Mouse (Mus musculus) intestine, embryonic 14.5 days (tissue): Measurements from ENCODE around the gene Lig3. TPM values are rescaled to one million over a fixed set of nuclear protein-coding genes. Genes with fewer than 3 reads are reported as not detected.

Source experiments
- ATAC-seq: fragments of 200-750 bp; cut with Nextera tagmentation; replicated peaks from 2 replicates; pipeline ENCODE4 v1.8.0; 2017; ENCODE audit warnings: low read depth, moderate number of reproducible peaks, moderate TSS enrichment, moderate library complexity; ENCODE audit not compliant: low FRiP score, low TSS enrichment
- DNase-seq: peaks from one replicate; pipeline ENCODE4 v3.0.0-alpha.2; 2018; ENCODE audit warnings: low spot score
- H3K27ac ChIP-seq: fragments of 300-500 bp; sonication (generic); 2 replicates; pipeline ENCODE4 v1.5.1; 2014; ENCODE audit warnings: low read depth, mild to moderate bottlenecking, control low read depth
- H3K27me3 ChIP-seq: fragments of 300-500 bp; sonication (generic); replicated peaks from 2 replicates; pipeline ENCODE4 v1.6.1; 2014; ENCODE audit warnings: low read length, control low read depth; ENCODE audit not compliant: control insufficient read depth, insufficient read depth
- H3K36me3 ChIP-seq: fragments of 300-500 bp; sonication (generic); 2 replicates; pipeline ENCODE4 v1.6.1; 2014; ENCODE audit warnings: low read length, control low read depth; ENCODE audit not compliant: control insufficient read depth, insufficient read depth
- H3K4me1 ChIP-seq: fragments of 300-500 bp; sonication (generic); replicated peaks from 2 replicates; pipeline ENCODE4 v1.6.1; 2014; ENCODE audit warnings: low read length, control low read depth, mixed read lengths; ENCODE audit not compliant: control insufficient read depth, insufficient read depth
- H3K4me2 ChIP-seq: fragments of 300-500 bp; sonication (generic); 2 replicates; pipeline ENCODE4 v1.6.1; 2014; ENCODE audit warnings: low read length
- H3K4me3 ChIP-seq: fragments of 300-500 bp; sonication (generic); 2 replicates; pipeline ENCODE4 v1.5.1; 2014; ENCODE audit warnings: low read depth, low read length, control low read depth, mixed read lengths
- H3K9ac ChIP-seq: fragments of 300-500 bp; sonication (generic); 2 replicates; pipeline ENCODE4 v1.6.1; 2014; ENCODE audit warnings: mild to moderate bottlenecking, low read length
- H3K9me3 ChIP-seq: fragments of 300-500 bp; sonication (generic); 2 replicates; pipeline ENCODE4 v1.6.1; 2016; ENCODE audit warnings: low read length, control low read depth; ENCODE audit not compliant: control insufficient read depth
- WGBS: fragments of 180-500 bp; shearing (Covaris S2); extraction: QIAGEN DNeasy Blood & Tissue Kit; methylation state at CpG from one replicate; pipeline ENCODE4 v1.1.7; 2014; 5-methylcytosine and 5-hydroxymethylcytosine counted together
- polyA plus RNA-seq: library from polyadenylated mRNA; unstranded; fragments of >200 nt; fragmentation: Nextera tagmentation; extraction: Ambion mirVana; gene quantifications from 2 replicates; pipeline ENCODE4 v1.2.1, GENCODE M21; 2014

Gene Lig3
- polyA plus RNA-seq, 1 experiment from 2014 or later, result 37.4 TPM

DNA sequence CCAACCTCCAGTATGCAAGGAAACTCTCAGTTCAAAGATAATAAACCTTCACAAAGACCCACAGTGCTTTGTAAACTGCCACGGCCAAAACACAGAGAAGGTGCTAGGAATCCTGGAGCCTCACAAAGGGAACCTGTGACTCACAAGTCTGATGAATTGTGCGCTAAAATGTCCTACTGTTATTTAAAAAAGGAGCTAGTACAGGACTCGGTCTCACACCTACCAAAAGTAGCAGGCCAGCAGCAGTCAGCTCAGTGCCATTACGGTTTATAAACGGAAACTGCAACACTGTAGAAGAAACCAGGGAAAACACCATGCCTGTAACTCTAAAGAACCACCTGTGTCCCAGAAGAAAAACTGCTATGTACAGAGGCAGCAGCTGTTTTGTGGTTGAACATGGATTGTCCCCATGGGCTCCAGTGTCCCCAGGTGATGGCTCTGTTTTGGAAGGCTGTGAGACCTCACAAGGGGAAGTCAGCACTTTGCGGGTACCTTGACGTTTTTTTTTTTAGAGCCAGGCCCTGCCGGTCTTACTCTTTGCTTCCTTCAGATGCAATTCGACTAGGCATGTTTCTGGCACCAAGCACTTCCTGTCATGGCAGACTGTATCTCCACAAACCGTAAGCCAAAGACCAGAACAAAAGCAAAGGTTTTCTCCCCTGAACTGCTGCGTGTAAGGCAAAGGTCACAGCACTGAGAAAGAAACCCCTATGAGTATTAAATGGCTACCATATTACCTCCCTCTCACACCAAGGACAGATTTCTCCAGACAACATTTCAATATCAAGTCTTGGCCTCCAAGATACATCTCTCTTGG lies 54.9 kb downstream of the Lig3 start:
- H3K27ac ChIP-seq, result no peak overlapping the region
- 63% methylated on average over 11 of the region's 11 CpGs for WGBS
- H3K4me1 ChIP-seq, result peaks cover 13% of the 10 kb centered on the region

DNA sequence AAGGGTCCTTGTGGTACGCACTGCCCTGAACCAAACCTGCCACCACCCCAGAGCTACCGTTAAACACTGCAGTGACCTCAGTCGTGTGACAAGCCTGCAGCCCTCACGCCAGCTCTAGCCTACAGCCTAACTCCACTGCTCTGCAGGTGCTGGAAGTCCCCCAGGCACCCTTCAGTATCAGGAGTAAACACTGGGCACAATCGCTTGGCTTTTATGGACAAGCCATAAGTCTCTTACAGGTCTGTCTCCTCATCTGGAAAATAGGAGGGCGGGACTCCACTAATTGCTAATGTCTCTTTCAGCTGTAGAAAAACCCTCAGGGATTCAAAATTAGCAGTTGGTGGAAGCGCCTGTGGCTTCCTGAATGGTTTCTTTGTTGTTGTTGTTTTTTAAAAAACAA lies 56.3 kb downstream of the Lig3 start:
- Histone ChIP-seq H3K9me3 (no peaks in the 10 kb centered on the region), H3K9ac (no peak overlapping the region), H3K27ac (no peak overlapping the region), H3K4me3 (no peak overlapping the region), H3K36me3 (no peaks in the 10 kb centered on the region), H3K4me2 (no peak overlapping the region), H3K4me1 (no peaks in the 10 kb centered on the region), H3K27me3 (no peaks in the 10 kb centered on the region)
- DNase-seq (no peak), ATAC-seq (no peak)
- 42% methylated on average over 7 of the region's 7 CpGs for WGBS

More for the DNA sequence above, 54.9 kb downstream of the Lig3 start:
- no peak overlapping the region for H3K9ac ChIP-seq
- DNase-seq (no peak), ATAC-seq (no peak)
- H3K9me3 ChIP-seq, result no peaks in the 10 kb centered on the region
- H3K36me3 ChIP-seq, result no peaks in the 10 kb centered on the region
- no peaks in the 10 kb centered on the region for H3K27me3 ChIP-seq
- no peak overlapping the region for H3K4me2 ChIP-seq
- no peak overlapping the region for H3K4me3 ChIP-seq

DNA sequence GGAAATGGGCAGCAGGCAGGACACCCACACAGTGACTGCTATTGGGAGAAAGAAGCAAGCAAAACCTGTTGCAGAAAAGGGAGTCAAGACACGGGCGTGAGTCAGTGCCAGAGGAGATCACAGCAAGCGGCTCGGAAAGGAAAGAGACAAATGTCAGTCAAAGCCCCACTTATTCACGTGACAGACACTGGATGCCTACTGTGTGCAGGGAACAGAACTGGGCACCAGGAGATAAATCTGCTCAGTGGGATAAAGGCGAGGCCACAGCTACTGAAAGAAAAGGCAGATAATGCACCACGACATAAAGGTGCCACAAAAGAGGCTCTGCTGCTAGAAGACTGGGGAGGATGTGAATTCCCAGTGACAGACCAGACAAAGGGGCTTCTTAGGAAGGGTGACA lies 56.9 kb downstream of the Lig3 start:
- WGBS, result 66% methylated on average over 7 of the region's 7 CpGs
- Histone ChIP-seq H3K27ac (no peak overlapping the region), H3K36me3 (no peaks in the 10 kb centered on the region), H3K4me2 (no peak overlapping the region), H3K4me3 (no peak overlapping the region), H3K9me3 (no peaks in the 10 kb centered on the region), H3K9ac (no peak overlapping the region), H3K27me3 (no peaks in the 10 kb centered on the region), H3K4me1 (no peaks in the 10 kb centered on the region)
- ATAC-seq, result no peak
- no peak for DNase-seq

DNA sequence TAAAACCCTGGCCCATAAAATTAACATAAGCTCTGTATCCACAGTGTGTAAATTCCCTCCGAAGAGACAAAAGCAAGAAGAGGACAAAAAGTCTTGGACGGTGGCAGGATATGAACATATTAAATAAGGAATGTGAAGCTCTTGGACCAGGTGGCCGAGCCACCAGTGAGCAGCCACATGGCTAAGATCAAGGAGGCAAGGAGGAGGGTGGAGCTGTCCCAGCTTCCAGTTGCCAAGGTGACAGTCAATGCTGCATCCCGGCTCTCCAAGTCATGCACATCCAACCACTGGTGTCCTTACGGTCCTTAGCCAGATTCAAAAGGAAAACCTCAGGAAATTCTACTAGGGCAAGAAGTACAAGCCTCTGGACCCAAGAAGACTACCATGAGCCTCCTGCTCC lies 57.6 kb downstream of the Lig3 start:
- H3K27ac ChIP-seq, result no peak overlapping the region
- WGBS, result 48% methylated on average over 5 of the region's 5 CpGs
- no peak overlapping the region for H3K4me2 ChIP-seq
- no peaks in the 10 kb centered on the region for H3K4me1 ChIP-seq
- ATAC-seq, result no peak
- H3K4me3 ChIP-seq, result no peak overlapping the region
- H3K9me3 ChIP-seq, result no peaks in the 10 kb centered on the region
- H3K36me3 ChIP-seq, result no peaks in the 10 kb centered on the region
- no peak overlapping the region for H3K9ac ChIP-seq
- H3K27me3 ChIP-seq, result no peaks in the 10 kb centered on the region
- DNase-seq, result no peak

DNA sequence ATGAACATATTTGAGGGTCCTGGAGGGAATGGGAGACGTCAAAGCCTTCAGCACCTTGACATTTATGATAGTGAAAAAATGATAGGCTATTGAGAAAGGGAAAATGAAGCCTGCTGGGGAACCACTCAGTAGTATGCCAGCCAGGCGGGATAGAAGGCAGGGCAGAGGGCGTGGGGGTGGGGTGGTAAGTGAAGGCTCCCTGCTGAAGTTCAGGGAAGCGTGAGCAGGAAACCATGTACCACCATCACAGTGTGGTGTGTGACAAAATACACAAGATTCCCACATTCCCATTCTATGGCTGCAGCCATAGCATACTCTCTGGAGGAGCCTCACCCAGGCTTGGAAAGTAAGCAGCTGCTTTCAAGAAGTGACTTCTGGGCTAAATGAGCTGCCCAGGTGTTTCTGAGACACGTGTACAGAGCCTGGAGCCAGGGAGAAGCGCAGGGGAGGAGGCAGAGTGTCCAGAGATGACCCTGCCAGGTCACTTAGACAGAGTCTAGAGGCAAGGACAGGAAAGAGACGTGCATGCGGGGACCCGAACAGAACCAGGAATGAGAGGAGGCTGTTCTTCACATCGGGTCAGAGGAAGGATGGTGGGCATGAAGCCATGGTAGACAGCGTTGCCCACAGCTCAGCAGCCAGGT lies 64.0 kb downstream of the Lig3 start:
- Histone ChIP-seq H3K4me2 (peak overlapping the region; percentile 31), H3K27ac (no peak overlapping the region)

DNA sequence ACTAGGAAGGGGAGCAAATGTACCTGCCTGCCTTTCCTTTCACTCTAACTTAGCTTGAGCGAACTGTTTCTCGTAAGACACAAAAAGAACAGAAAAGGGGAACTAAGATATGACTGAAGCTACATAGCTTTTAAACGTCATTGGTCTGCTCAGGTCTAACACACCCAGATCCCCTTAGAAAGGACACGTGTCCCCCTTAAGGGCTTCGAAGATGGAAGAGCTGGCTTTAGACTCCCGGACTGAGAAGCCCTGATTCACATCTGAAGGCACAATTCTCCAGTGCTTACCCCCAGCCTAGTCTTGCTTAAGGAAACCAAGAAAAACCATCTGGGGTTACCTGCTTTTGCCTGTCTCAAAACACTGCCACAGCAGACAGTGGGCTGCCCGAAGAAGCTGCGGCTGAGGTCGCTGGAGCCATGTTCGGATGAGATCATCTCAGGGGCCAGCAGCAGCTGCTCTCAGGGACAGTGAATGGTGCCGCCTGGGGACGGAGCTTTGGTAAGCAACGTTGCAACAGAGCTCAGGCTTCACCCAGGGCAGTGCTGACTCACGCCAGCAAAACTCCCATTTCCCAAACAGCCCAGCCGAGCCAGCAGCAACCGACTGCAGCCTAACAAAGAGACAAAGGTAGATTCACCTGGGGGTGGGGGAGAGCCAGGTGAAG lies 64.6 kb downstream of the Lig3 start:
- WGBS, result 24% methylated on average over 16 of the region's 16 CpGs
- Histone ChIP-seq H3K9me3 (no peaks in the 10 kb centered on the region), H3K36me3 (no peaks in the 10 kb centered on the region), H3K4me3 (peak overlapping the region; percentile 0; the same call in 1 of the 2 replicates), H3K4me1 (no peaks in the 10 kb centered on the region; the same call in 1 of the 2 replicates), H3K9ac (peak overlapping the region; percentile 11; the same call in 1 of the 2 replicates), H3K27me3 (no peaks in the 10 kb centered on the region), H3K27ac (no peak overlapping the region), H3K4me2 (peak overlapping the region; percentile 31)
- peak; percentile 90 for ATAC-seq
- DNase-seq, result peak; percentile 72

More for the DNA sequence above, 64.0 kb downstream of the Lig3 start:
- H3K4me3 ChIP-seq, result no peak overlapping the region
- ATAC-seq (no peak), DNase-seq (no peak)
- 68% methylated on average over 11 of the region's 11 CpGs for WGBS
- H3K9ac ChIP-seq, result 0 out of 2 replicates have a peak overlapping the region, but pooled peaks have one; percentile 11
- H3K9me3 ChIP-seq, result no peaks in the 10 kb centered on the region
- no peaks in the 10 kb centered on the region for H3K36me3 ChIP-seq
- H3K27me3 ChIP-seq, result no peaks in the 10 kb centered on the region
- no peaks in the 10 kb centered on the region; the same call in 1 of the 2 replicates for H3K4me1 ChIP-seq

DNA sequence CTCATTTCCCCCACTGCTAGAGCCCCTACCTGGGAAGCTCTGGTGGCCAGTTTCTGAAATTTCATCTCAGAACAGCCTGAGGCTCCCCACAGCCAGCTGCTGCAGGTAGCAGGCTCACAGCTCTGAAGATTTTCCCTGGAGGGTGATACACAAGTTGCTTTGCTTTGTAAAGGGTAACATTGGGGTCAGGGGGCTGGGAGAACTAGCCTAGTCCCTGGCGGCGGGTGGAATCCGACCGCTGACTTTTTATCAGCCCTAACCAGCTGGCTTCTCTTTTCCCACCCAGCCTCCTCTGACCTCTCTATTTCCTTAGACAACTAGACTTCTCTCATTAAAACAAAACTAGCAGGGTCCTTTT lies 65.2 kb downstream of the Lig3 start:
- Histone ChIP-seq H3K4me2 (peak overlapping the region; percentile 31), H3K9me3 (no peaks in the 10 kb centered on the region), H3K27me3 (no peaks in the 10 kb centered on the region), H3K27ac (no peak overlapping the region), H3K4me3 (peak overlapping the region; percentile 0; the same call in 1 of the 2 replicates), H3K9ac (no peak overlapping the region), H3K36me3 (no peaks in the 10 kb centered on the region), H3K4me1 (no peaks in the 10 kb centered on the region; the same call in 1 of the 2 replicates)
- no peak for DNase-seq
- WGBS, result 17% methylated on average over 4 of the region's 4 CpGs
- ATAC-seq, result no peak

DNA sequence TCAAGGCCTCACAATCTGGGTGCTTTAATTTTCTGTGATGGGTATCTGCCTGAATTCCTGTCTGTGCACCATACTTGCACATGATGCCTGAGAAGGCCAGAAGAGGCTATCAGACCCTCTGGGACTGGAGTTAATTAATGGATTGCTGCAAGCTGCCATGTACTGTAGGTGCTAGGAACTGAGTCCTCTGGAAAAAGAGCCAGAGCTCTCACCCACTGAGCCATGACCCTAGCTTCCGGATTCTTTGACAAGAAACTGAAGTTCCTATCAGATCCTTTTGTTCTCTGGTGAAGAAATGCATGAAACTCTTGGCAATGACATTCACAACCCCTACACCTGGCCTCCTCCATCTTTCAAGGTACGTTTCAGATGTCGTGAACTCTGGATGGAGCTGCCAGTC lies 66.0 kb downstream of the Lig3 start:
- H3K9me3 ChIP-seq, result no peaks in the 10 kb centered on the region
- H3K36me3 ChIP-seq, result no peaks in the 10 kb centered on the region
- WGBS, result 82% methylated on average over 3 of the region's 3 CpGs
- no peak overlapping the region for H3K27ac ChIP-seq
- DNase-seq, result no peak
- no peak for ATAC-seq
- H3K4me2 ChIP-seq, result no peak overlapping the region
- H3K4me3 ChIP-seq, result no peak overlapping the region
- H3K27me3 ChIP-seq, result no peaks in the 10 kb centered on the region
- H3K9ac ChIP-seq, result no peak overlapping the region
- no peaks in the 10 kb centered on the region; the same call in 1 of the 2 replicates for H3K4me1 ChIP-seq
